Mouse (Mus musculus) right cerebral cortex, postnatal 14 days (tissue): ENCODE measurements around the gene Meox2.
"Not testable (repeated sequence)": the region's sequence is repeated elsewhere in the genome, so short reads cannot be mapped to it uniquely, and the experiment has no call there.

ENCODE experiments used
- DNase-seq: peaks from one replicate; pipeline ENCODE4 v3.0.0; 2022

Meox2 gene

GRCm38 (mm10) chr12:37108390-37108738 lies at the start of gene Meox2:
Meox2 (plus strand) TSS chr12:37108540.
- DNase-seq, result no peak

- no peak for DNase-seq
These were observed 35.7 kb upstream of the Meox2 start for GRCm38 (mm10) chr12:37072636-37073035.

GRCm38 (mm10) chr12:37077308-37077707 lies 31.0 kb upstream of the Meox2 start:
- DNase-seq, result no peak

GRCm38 (mm10) chr12:37080005-37080404 lies 28.3 kb upstream of the Meox2 start:
- not testable (repeated sequence) for DNase-seq

- no peak for DNase-seq
These were observed 1.8 kb upstream of the Meox2 start for GRCm38 (mm10) chr12:37106541-37106940.

- no peak for DNase-seq
These were observed 1.2 kb upstream of the Meox2 start for GRCm38 (mm10) chr12:37107150-37107549.

GRCm38 (mm10) chr12:37107713-37108389 lies 489 bp upstream of the Meox2 start:
- DNase-seq, result no peak

- no peak for DNase-seq
These were observed 606 bp downstream of the Meox2 start for GRCm38 (mm10) chr12:37108819-37109473.

- DNase-seq, result no peak
These were observed 1.2 kb downstream of the Meox2 start for GRCm38 (mm10) chr12:37109474-37110012.

GRCm38 (mm10) chr12:37110977-37111376 lies 2.6 kb downstream of the Meox2 start:
- DNase-seq, result no peak

GRCm38 (mm10) chr12:37119246-37119645 lies 10.9 kb downstream of the Meox2 start:
- DNase-seq, result no peak

- no peak for DNase-seq
These were observed 15.4 kb downstream of the Meox2 start for GRCm38 (mm10) chr12:37123763-37124162.

GRCm38 (mm10) chr12:37142080-37142703 lies 33.9 kb downstream of the Meox2 start:
- DNase-seq, result no peak

- no peak for DNase-seq
These were observed 35.5 kb downstream of the Meox2 start for GRCm38 (mm10) chr12:37143879-37144278.

- no peak for DNase-seq
These were observed 59.4 kb downstream of the Meox2 start for GRCm38 (mm10) chr12:37167742-37168141.

- DNase-seq, result no peak
These were observed 65.0 kb downstream of the Meox2 start for GRCm38 (mm10) chr12:37173324-37173723.

GRCm38 (mm10) chr12:37183689-37184088 lies 75.3 kb downstream of the Meox2 start:
- no peak for DNase-seq

GRCm38 (mm10) chr12:37188940-37189488 lies 80.7 kb downstream of the Meox2 start:
- no peak for DNase-seq
